10 mouse cellular contexts compared by ENCODE assay signal in the genomic region with DNA sequence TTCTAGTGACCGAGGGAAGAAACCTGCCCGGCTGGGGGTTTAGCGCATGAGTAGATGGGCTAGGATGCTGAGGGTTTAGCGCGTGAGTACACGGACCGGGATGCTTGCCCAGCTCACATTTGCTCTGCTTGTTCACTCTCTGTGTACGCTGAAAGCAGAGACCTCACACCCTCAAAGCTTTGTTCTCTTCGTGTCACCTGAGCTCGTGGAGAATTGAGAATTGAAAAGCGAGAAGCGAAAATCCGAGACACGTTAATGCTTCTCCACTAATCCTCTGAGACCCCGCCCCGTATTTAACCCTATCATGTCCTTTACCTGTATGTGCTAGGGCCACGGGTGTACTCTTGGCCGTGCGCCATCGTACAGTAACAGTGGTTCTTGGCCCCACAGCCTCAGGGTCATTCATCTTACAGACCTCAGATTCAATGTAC. TPM values are rescaled to one million over a fixed set of nuclear protein-coding genes. Genes with fewer than 3 reads are reported as not detected.
A peak's percentile ranks its signal among the peaks of the same experiment; 100 is the strongest.
DNase-seq lines count a peak whose midpoint lies in the region; ATAC-seq and TF ChIP-seq lines count a peak whose summit lies in the region.
"Had no signal": no experiment of that assay in that cellular context is flagged by ENCODE, and none has a peak within 500 bp of the region (broad histone marks: within the 10 kb centered on the region; RNA-seq: fewer than 3 reads in every experiment).

No protein-coding gene starts in this region.

- no peak for DNase-seq in heart, adult 8-10 months (ENCODE audit: low spot score)
- peak; percentile 20 for DNase-seq in ES-E14 (ENCODE audit: low read depth, low spot score)
- no peak for DNase-seq in midbrain, embryonic 11.5 days (ENCODE audit: low spot score, missing footprints)
- no peak for DNase-seq in layer of hippocampus, adult 9-10 months (ENCODE audit: low spot score)
- no peak for DNase-seq in cerebellum, postnatal 4 days (ENCODE audit: low spot score in 2 of 2)
- DNase-seq: gastrocnemius, postnatal 10 days; thymus, postnatal 36 days had no signal

- WGBS in heart, embryonic 13.5 days: 4% methylated on average over 20 of the region's 20 CpGs
- WGBS in forebrain, embryonic 13.5 days: 3% methylated on average over 20 of the region's 20 CpGs
- 4% methylated on average over 20 of the region's 20 CpGs for WGBS in midbrain, embryonic 11.5 days

- no peak overlapping the region for H3K9ac ChIP-seq in heart, embryonic 13.5 days
- no peak overlapping the region for H3K9ac ChIP-seq in ES-E14 (ENCODE audit: insufficient read depth, low read depth, low read length, poor library complexity, severe bottlenecking)
- peak overlapping the region; percentile 52 for H3K9ac ChIP-seq in forebrain, embryonic 13.5 days
- peak overlapping the region; percentile 24; the same call in 1 of the 2 replicates for H3K9ac ChIP-seq in midbrain, embryonic 11.5 days (ENCODE audit: low read length)

- peaks cover 9% of the 10 kb centered on the region for H3K4me1 ChIP-seq in heart, embryonic 13.5 days
- peaks cover 12 to 19% of the 10 kb centered on the region in 2 experiments; a peak in 3 of 4 replicates for H3K4me1 ChIP-seq in ES-E14 (ENCODE audit: control insufficient read depth in 2 of 2, insufficient read depth in 2 of 2, low read length in 2 of 2, poor library complexity in 1 of 2)
- peaks cover 10% of the 10 kb centered on the region for H3K4me1 ChIP-seq in forebrain, embryonic 13.5 days
- peaks cover 8% of the 10 kb centered on the region for H3K4me1 ChIP-seq in midbrain, embryonic 11.5 days (ENCODE audit: control insufficient read depth, insufficient read depth, low read length)

- H3K4me3 ChIP-seq in heart, embryonic 13.5 days: peak overlapping the region; percentile 32
- 0 out of 4 replicates have a peak overlapping the region, but pooled peaks of 1 of the 2 experiments have one; percentile 7 for H3K4me3 ChIP-seq in ES-E14 (ENCODE audit: insufficient read depth in 1 of 2, low read depth in 1 of 2, low read length in 2 of 2, poor library complexity in 1 of 2, severe bottlenecking in 1 of 2)
- peak overlapping the region; percentile 27 for H3K4me3 ChIP-seq in forebrain, embryonic 13.5 days
- H3K4me3 ChIP-seq in midbrain, embryonic 11.5 days (ENCODE audit: low read depth, low read length): peak overlapping the region; percentile 18; the same call in 1 of the 2 replicates

- H3K27me3 ChIP-seq in heart, embryonic 13.5 days (replicated peaks): peaks cover 41% of the 10 kb centered on the region
- H3K27me3 ChIP-seq in forebrain, embryonic 13.5 days: no peaks in the 10 kb centered on the region
- peaks cover 4% of the 10 kb centered on the region; the same call in 1 of the 2 replicates for H3K27me3 ChIP-seq in midbrain, embryonic 11.5 days (ENCODE audit: control insufficient read depth, insufficient read depth, low read length)

- H3K36me3 ChIP-seq in heart, embryonic 13.5 days: no peaks in the 10 kb centered on the region
- no peaks in the 10 kb centered on the region for H3K36me3 ChIP-seq in ES-E14 (ENCODE audit: control insufficient read depth, insufficient read depth, low read length, poor library complexity, severe bottlenecking)
- H3K36me3 ChIP-seq in forebrain, embryonic 13.5 days (ENCODE audit: poor library complexity, severe bottlenecking): no peaks in the 10 kb centered on the region
- H3K36me3 ChIP-seq in midbrain, embryonic 11.5 days (ENCODE audit: control insufficient read depth, insufficient read depth, low read length): no peaks in the 10 kb centered on the region

- in situ Hi-C loops in ES-E14 (cut with MboI; ENCODE audit: low sequenced_read_pairs in 2 of 2, unreplicated experiment in 2 of 2): no loop called here

- peak overlapping the region; percentile 60 for H3K4me2 ChIP-seq in heart, embryonic 13.5 days
- peak overlapping the region; percentile 54 for H3K4me2 ChIP-seq in forebrain, embryonic 13.5 days
- peak overlapping the region; percentile 38 for H3K4me2 ChIP-seq in midbrain, embryonic 11.5 days

- H3K27ac ChIP-seq in heart, embryonic 13.5 days (replicated peaks): no peak overlapping the region
- no peak overlapping the region for H3K27ac ChIP-seq in ES-E14 (ENCODE audit: insufficient read depth, low read depth, low read length, poor library complexity, severe bottlenecking)
- peak overlapping the region; percentile 44; the same call in 1 of the 2 replicates for H3K27ac ChIP-seq in forebrain, embryonic 13.5 days
- no peak overlapping the region for H3K27ac ChIP-seq in midbrain, embryonic 11.5 days (ENCODE audit: low read depth, low read length)

- no peaks in the 10 kb centered on the region for H3K9me3 ChIP-seq in heart, embryonic 13.5 days
- H3K9me3 ChIP-seq in ES-E14 (ENCODE audit: control insufficient read depth, insufficient read depth, low read depth, low read length): no peaks in the 10 kb centered on the region
- H3K9me3 ChIP-seq in forebrain, embryonic 13.5 days (replicated peaks): no peaks in the 10 kb centered on the region
- no peaks in the 10 kb centered on the region; the same call in 1 of the 2 replicates for H3K9me3 ChIP-seq in midbrain, embryonic 11.5 days (ENCODE audit: control insufficient read depth, low read length)

- ATAC-seq in heart, embryonic 13.5 days (ENCODE audit: extremely low read depth, insufficient number of reproducible peaks, low FRiP score, low TSS enrichment): no peak
- peak; percentile 58 for ATAC-seq in forebrain, embryonic 13.5 days
- 0 out of 2 replicates have a peak, but pooled peaks have one; percentile 31 for ATAC-seq in midbrain, embryonic 11.5 days (ENCODE audit: low FRiP score)
- no peak for ATAC-seq in megakaryocyte-erythroid progenitor cell, adult 5-6 weeks (replicated peaks; ENCODE audit: low FRiP score, low TSS enrichment, poor library complexity, severe bottlenecking)

TF ChIP-seq in ES-E14, 5 proteins besides CTCF, POLR2A, EP300 and RAD21:
- TF ChIP-seq MAFK (IDR thresholded peaks at IDR 0.05; ENCODE audit: insufficient read depth, low read depth, low read length) (no peak), CHD2 (IDR thresholded peaks at IDR 0.05; ENCODE audit: low read depth, low read length) (no peak), HCFC1 (IDR thresholded peaks at IDR 0.05; ENCODE audit: borderline replicate concordance, insufficient read depth, low read length) (no peak), ZC3H11A (IDR thresholded peaks at IDR 0.05; ENCODE audit: borderline replicate concordance, low read depth, low read length) (no peak), ZNF384 (IDR thresholded peaks at IDR 0.05; ENCODE audit: low read depth, low read length) (no peak)

RNA-seq across cellular contexts. Expression of gene Tmem150c, which starts 38.9 kb away (rescaled TPM):
- polyA plus RNA-seq in heart, embryonic 13.5 days (2015; fragmentation: Nextera tagmentation; extraction: Ambion mirVana): 0.90 and 1.4 TPM in 2 replicates
- total RNA-seq in heart, adult 8-10 months (2022): 10 to 100 TPM in 2 of 4 experiments, 1 to 10 TPM in 2; 7.6 to 18.7 (median 11.6) TPM
- total RNA-seq in ES-E14 (2012; rRNA removed): 0.22 and 0.74 TPM in 2 replicates
- 12.7 and 14.0 TPM in 2 replicates for polyA plus RNA-seq in forebrain, embryonic 13.5 days (2015; fragmentation: Nextera tagmentation; extraction: Ambion mirVana)
- polyA plus RNA-seq in midbrain, embryonic 11.5 days (2014; fragmentation: Nextera tagmentation; extraction: Ambion mirVana): 3.0 TPM in 2 replicates
- not detected in 2 replicates for total RNA-seq in megakaryocyte-erythroid progenitor cell, adult 5-6 weeks (2014; fragmentation: Nextera tagmentation)
- not detected in 2 replicates for total RNA-seq in megakaryocyte-erythroid progenitor cell, adult 5-6 weeks (2017)

Comparison
In these comparisons a context has a peak if more than half of its experiments do, and no peak if none do; other contexts are left out.
1. ATAC-seq: peak in forebrain, embryonic 13.5 days (single experiment) and midbrain, embryonic 11.5 days (single experiment); none in heart, embryonic 13.5 days (single experiment) and megakaryocyte-erythroid progenitor cell, adult 5-6 weeks (single experiment).
2. H3K9ac ChIP-seq: peak in forebrain, embryonic 13.5 days (single experiment) and midbrain, embryonic 11.5 days (single experiment); none in heart, embryonic 13.5 days (single experiment) and ES-E14 (single experiment).
3. Peak in every context shown above with its lines, with median percentiles within 50 percentile points of each other: H3K4me2 ChIP-seq.